Mouse (Mus musculus) stomach, postnatal 0 days (tissue): Measurements from ENCODE around the gene Gm4881.

Source experiments
- CTCF ChIP-seq: IDR thresholded peaks from 2 replicates; pipeline ENCODE4 v1.5.1; 2016; ENCODE audit warnings: antibody characterized with exemption, low read depth, mild to moderate bottlenecking, moderate library complexity
- EP300 ChIP-seq: optimal IDR thresholded peaks from 2 replicates; pipeline ENCODE3; 2016; ENCODE audit warnings: antibody characterized with exemption

DNA sequence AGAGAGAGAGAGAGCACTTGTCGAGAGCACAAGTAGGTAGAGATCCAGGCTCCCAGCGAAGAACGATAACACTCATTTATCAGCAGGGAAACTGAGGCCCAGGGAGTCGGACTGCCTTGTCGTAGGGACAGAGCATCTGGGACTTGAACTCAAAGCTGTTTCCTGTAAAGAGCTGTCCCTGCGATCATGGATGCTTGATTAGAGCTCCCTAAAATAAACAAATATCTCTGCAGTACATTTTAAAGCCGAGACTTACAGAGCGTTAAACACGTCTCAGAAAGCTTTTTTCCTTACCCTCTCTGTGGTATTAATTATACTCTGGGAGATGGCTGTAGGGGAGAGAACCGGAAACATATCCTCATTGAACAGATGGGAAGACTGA, 40.9 kb downstream of the Gm4881 start:
- no peak for TF ChIP-seq CTCF
- TF ChIP-seq EP300, result no peak
